Mouse (Mus musculus) T-helper 2 cell (primary cell): ENCODE data around the gene Utrn.

ENCODE experiments used
- in situ Hi-C: fragments of 300-600 bp; cut with MboI, MseI; formaldehyde crosslinking; loops from one replicate; pipeline ENCODE4 v1.15.1; 2025; ENCODE audit warnings: high pct_unique_total_duplicates

Utrn gene

GRCm38 (mm10) chr10:12869029-12869671, at the start of gene Utrn:
Utrn (minus strand) TSS chr10:12869365.
- in situ Hi-C loops, result no loop called here

GRCm38 (mm10) chr10:12917626-12918025, 48.5 kb upstream of the Utrn start:
- in situ Hi-C loops, result loop anchor here (10.0 kb wide), 1 partner anchor 893 kb away; no protein-coding TSS in a partner anchor

- in situ Hi-C loops, result loop anchor here (10.0 kb wide), 1 partner anchor 892 kb away; no protein-coding TSS in a partner anchor
Measured at GRCm38 (mm10) chr10:12916376-12916775, 47.2 kb upstream of the Utrn start.

GRCm38 (mm10) chr10:12915826-12916225, 46.7 kb upstream of the Utrn start:
- in situ Hi-C loops, result loop anchor here (10.0 kb wide), 1 partner anchor 891 kb away; no protein-coding TSS in a partner anchor

GRCm38 (mm10) chr10:12914203-12914602, 45.0 kb upstream of the Utrn start:
- in situ Hi-C loops, result loop anchor here (10.0 kb wide), 1 partner anchor 889 kb away; no protein-coding TSS in a partner anchor

- in situ Hi-C loops, result loop anchor here (10.0 kb wide), 1 partner anchor 887 kb away; no protein-coding TSS in a partner anchor
Measured at GRCm38 (mm10) chr10:12911981-12912530, 42.9 kb upstream of the Utrn start.

GRCm38 (mm10) chr10:12911451-12911850, 42.3 kb upstream of the Utrn start:
- in situ Hi-C loops, result loop anchor here (10.0 kb wide), 1 partner anchor 887 kb away; no protein-coding TSS in a partner anchor

GRCm38 (mm10) chr10:12909891-12910290, 40.7 kb upstream of the Utrn start:
- in situ Hi-C loops, result loop anchor here (10.0 kb wide), 1 partner anchor 885 kb away; no protein-coding TSS in a partner anchor

- in situ Hi-C loops, result no loop called here
Measured at GRCm38 (mm10) chr10:12909179-12909578, 40.0 kb upstream of the Utrn start.

- in situ Hi-C loops, result no loop called here
Measured at GRCm38 (mm10) chr10:12904140-12904528, 35.0 kb upstream of the Utrn start.

GRCm38 (mm10) chr10:12903440-12904139, 34.4 kb upstream of the Utrn start:
- in situ Hi-C loops, result no loop called here

GRCm38 (mm10) chr10:12899901-12900300, 30.7 kb upstream of the Utrn start:
- in situ Hi-C loops, result no loop called here

- in situ Hi-C loops, result no loop called here
Measured at GRCm38 (mm10) chr10:12893339-12893738, 24.2 kb upstream of the Utrn start.

- in situ Hi-C loops, result loop anchor here (10.0 kb wide), 1 partner anchor 444 kb away; no protein-coding TSS in a partner anchor
Measured at GRCm38 (mm10) chr10:12888373-12888772, 19.2 kb upstream of the Utrn start.

- in situ Hi-C loops, result loop anchor here (10.0 kb wide), 1 partner anchor 443 kb away; no protein-coding TSS in a partner anchor
Measured at GRCm38 (mm10) chr10:12887792-12888191, 18.6 kb upstream of the Utrn start.

GRCm38 (mm10) chr10:12884308-12884948, 15.3 kb upstream of the Utrn start:
- in situ Hi-C loops, result loop anchor here (10.0 kb wide), 1 partner anchor 440 kb away; no protein-coding TSS in a partner anchor

- in situ Hi-C loops, result loop anchor here (10.0 kb wide), 1 partner anchor 437 kb away; no protein-coding TSS in a partner anchor
Measured at GRCm38 (mm10) chr10:12881911-12882310, 12.7 kb upstream of the Utrn start.

- in situ Hi-C loops, result no loop called here
Measured at GRCm38 (mm10) chr10:12879313-12879695, 10.1 kb upstream of the Utrn start.

- in situ Hi-C loops, result no loop called here
Measured at GRCm38 (mm10) chr10:12878661-12879312, 9.6 kb upstream of the Utrn start.

- in situ Hi-C loops, result no loop called here
Measured at GRCm38 (mm10) chr10:12876426-12876825, 7.3 kb upstream of the Utrn start.

GRCm38 (mm10) chr10:12875410-12875809, 6.2 kb upstream of the Utrn start:
- in situ Hi-C loops, result no loop called here
